Mouse (Mus musculus): ENCODE data around the gene Trim71.
"Not testable (repeated sequence)": the region's sequence is repeated elsewhere in the genome, so short reads cannot be mapped to it uniquely, and the experiment has no call there.

Gene Trim71

GRCm38 (mm10) chr9:114525891-114526290, 38.3 kb downstream of the Trim71 start:
- peak; percentile 58 for DNase-seq (ENCODE audit: low read depth)

- no peak for DNase-seq (ENCODE audit: low read depth)
Observed at GRCm38 (mm10) chr9:114525073-114525633, 39.0 kb downstream of the Trim71 start.

- no peak for DNase-seq (ENCODE audit: low read depth)
Observed at GRCm38 (mm10) chr9:114522501-114522900, 41.7 kb downstream of the Trim71 start.

- no peak for DNase-seq (ENCODE audit: low read depth)
Observed at GRCm38 (mm10) chr9:114522041-114522440, 42.1 kb downstream of the Trim71 start.

- DNase-seq (ENCODE audit: low read depth), result not testable (repeated sequence)
Observed at GRCm38 (mm10) chr9:114520529-114520928, 43.6 kb downstream of the Trim71 start.

- DNase-seq (ENCODE audit: low read depth), result no peak
Observed at GRCm38 (mm10) chr9:114518812-114519477, 45.2 kb downstream of the Trim71 start.

- DNase-seq (ENCODE audit: low read depth), result no peak
Observed at GRCm38 (mm10) chr9:114517924-114518497, 46.2 kb downstream of the Trim71 start.

GRCm38 (mm10) chr9:114515364-114515763, 48.8 kb downstream of the Trim71 start, which contains the start of gene C130032M10Rik:
Gene C130032M10Rik, plus strand, starts transcription at chr9:114515697.
- DNase-seq (ENCODE audit: low read depth), result peak; percentile 59

- no peak for DNase-seq (ENCODE audit: low read depth)
Observed at GRCm38 (mm10) chr9:114512831-114513230, 51.3 kb downstream of the Trim71 start.

- no peak for DNase-seq (ENCODE audit: low read depth)
Observed at GRCm38 (mm10) chr9:114509785-114510184, 54.4 kb downstream of the Trim71 start.

- no peak for DNase-seq (ENCODE audit: low read depth)
Observed at GRCm38 (mm10) chr9:114507421-114507820, 56.7 kb downstream of the Trim71 start.

GRCm38 (mm10) chr9:114506564-114506963, 57.6 kb downstream of the Trim71 start:
- DNase-seq (ENCODE audit: low read depth), result no peak

GRCm38 (mm10) chr9:114504816-114505215, 59.4 kb downstream of the Trim71 start, which contains the start of gene Ccr4:
Gene Ccr4, minus strand, starts transcription at chr9:114504916.
- DNase-seq (ENCODE audit: low read depth), result no peak

GRCm38 (mm10) chr9:114502711-114503427, 61.3 kb downstream of the Trim71 start:
- DNase-seq (ENCODE audit: low read depth), result peak; percentile 56

- no peak for DNase-seq (ENCODE audit: low read depth)
Observed at GRCm38 (mm10) chr9:114501913-114502312, 62.3 kb downstream of the Trim71 start.

GRCm38 (mm10) chr9:114501111-114501510, 63.1 kb downstream of the Trim71 start:
- no peak for DNase-seq (ENCODE audit: low read depth)

GRCm38 (mm10) chr9:114499783-114500515, 64.2 kb downstream of the Trim71 start:
- DNase-seq (ENCODE audit: low read depth), result peak; percentile 82

- DNase-seq (ENCODE audit: low read depth), result peak; percentile 93
Observed at GRCm38 (mm10) chr9:114498218-114498617, 66.0 kb downstream of the Trim71 start.

GRCm38 (mm10) chr9:114496469-114496868, 67.7 kb downstream of the Trim71 start:
- DNase-seq (ENCODE audit: low read depth), result no peak

GRCm38 (mm10) chr9:114487481-114488258, 76.5 kb downstream of the Trim71 start:
- DNase-seq (ENCODE audit: low read depth), result peak; percentile 68

- DNase-seq (ENCODE audit: low read depth), result no peak
Observed at GRCm38 (mm10) chr9:114486808-114487207, 77.4 kb downstream of the Trim71 start.
